Mouse (Mus musculus): ENCODE results near the gene Speg. TPM values are rescaled to one million over a fixed set of nuclear protein-coding genes. Genes with fewer than 3 reads are reported as not detected.

The Speg gene
- 12.9 and 14.5 TPM in 2 replicates for polyA plus RNA-seq (2016; fragmentation: Nextera tagmentation; extraction: Ambion mirVana)

- WGBS: 8% methylated on average over 56 of the region's 57 CpGs
- Histone ChIP-seq H3K9ac (replicated peaks) (peak within 1 kb of the TSS; percentile 40; the same call in 1 of the 2 replicates), H3K27me3 (peaks cover 63% of the 10 kb centered on the region), H3K36me3 (no peaks in the 10 kb centered on the region), H3K9me3 (no peaks in the 10 kb centered on the region), H3K4me2 (replicated peaks) (peak within 1 kb of the TSS; percentile 53), H3K4me3 (peak within 1 kb of the TSS; percentile 29), H3K27ac (replicated peaks) (no peak within 1 kb of the TSS), H3K4me1 (peaks cover 18% of the 10 kb centered on the region)
- ATAC-seq (ENCODE audit: low FRiP score, low read depth): peak; percentile 25; the same call in 1 of the 2 replicates
These were observed at the start of gene Speg for GRCm38 (mm10) chr1:75374950-75375936. Gene Speg (plus strand): TSS chr1:75375297.

- Histone ChIP-seq H3K4me3 (no peak overlapping the region), H3K9ac (replicated peaks) (no peak overlapping the region), H3K9me3 (no peaks in the 10 kb centered on the region), H3K4me2 (replicated peaks) (no peak overlapping the region), H3K36me3 (no peaks in the 10 kb centered on the region), H3K27me3 (no peaks in the 10 kb centered on the region), H3K27ac (replicated peaks) (no peak overlapping the region), H3K4me1 (no peaks in the 10 kb centered on the region)
- ATAC-seq (ENCODE audit: low FRiP score, low read depth): no peak
These were observed 47.6 kb upstream of the Speg start for GRCm38 (mm10) chr1:75327461-75327860.

- 77% methylated on average over 1 of the region's 1 CpGs for WGBS
These were observed 43.8 kb upstream of the Speg start for GRCm38 (mm10) chr1:75331271-75331670.

GRCm38 (mm10) chr1:75336461-75336860 lies 38.6 kb upstream of the Speg start:
- Histone ChIP-seq H3K4me1 (peaks cover 20% of the 10 kb centered on the region), H3K9me3 (no peaks in the 10 kb centered on the region), H3K36me3 (no peaks in the 10 kb centered on the region), H3K27me3 (no peaks in the 10 kb centered on the region; the same call in 1 of the 2 replicates), H3K4me2 (replicated peaks) (no peak overlapping the region), H3K27ac (replicated peaks) (no peak overlapping the region), H3K4me3 (no peak overlapping the region), H3K9ac (replicated peaks) (no peak overlapping the region)
- no peak for ATAC-seq (ENCODE audit: low FRiP score, low read depth)
- WGBS: 84% methylated on average over 3 of the region's 3 CpGs

More at GRCm38 (mm10) chr1:75331271-75331670, 43.8 kb upstream of the Speg start:
- Histone ChIP-seq H3K9ac (replicated peaks) (no peak overlapping the region), H3K36me3 (no peaks in the 10 kb centered on the region), H3K9me3 (no peaks in the 10 kb centered on the region), H3K4me2 (replicated peaks) (no peak overlapping the region), H3K4me1 (no peaks in the 10 kb centered on the region), H3K27ac (replicated peaks) (no peak overlapping the region), H3K4me3 (no peak overlapping the region), H3K27me3 (no peaks in the 10 kb centered on the region)
- no peak for ATAC-seq (ENCODE audit: low FRiP score, low read depth)

- no peaks in the 10 kb centered on the region for H3K36me3 ChIP-seq
- 82% methylated on average over 9 of the region's 9 CpGs for WGBS
- no peak overlapping the region for H3K4me3 ChIP-seq
- no peaks in the 10 kb centered on the region for H3K9me3 ChIP-seq
- no peak for ATAC-seq (ENCODE audit: low FRiP score, low read depth)
- H3K27ac ChIP-seq (replicated peaks): no peak overlapping the region
- peaks cover 23% of the 10 kb centered on the region for H3K4me1 ChIP-seq
- no peak overlapping the region for H3K9ac ChIP-seq (replicated peaks)
- peaks cover 5% of the 10 kb centered on the region; the same call in 1 of the 2 replicates for H3K27me3 ChIP-seq
- H3K4me2 ChIP-seq (replicated peaks): no peak overlapping the region
These were observed 38.0 kb upstream of the Speg start for GRCm38 (mm10) chr1:75337097-75337496.

GRCm38 (mm10) chr1:75338091-75338694 lies 36.9 kb upstream of the Speg start:
- WGBS: 26% methylated on average over 11 of the region's 11 CpGs
- peak; percentile 59 for ATAC-seq (ENCODE audit: low FRiP score, low read depth)
- no peak overlapping the region; the same call in 1 of the 2 replicates for H3K9ac ChIP-seq (replicated peaks)
- no peaks in the 10 kb centered on the region for H3K36me3 ChIP-seq
- H3K4me1 ChIP-seq: peaks cover 23% of the 10 kb centered on the region
- 0 out of 2 replicates have a peak overlapping the region, but pooled peaks have one; percentile 11 for H3K4me2 ChIP-seq (replicated peaks)
- no peaks in the 10 kb centered on the region for H3K9me3 ChIP-seq
- H3K4me3 ChIP-seq: no peak overlapping the region
- H3K27me3 ChIP-seq: peaks cover 11% of the 10 kb centered on the region; the same call in 1 of the 2 replicates
- peak overlapping the region; percentile 61 for H3K27ac ChIP-seq (replicated peaks)

- Histone ChIP-seq H3K27me3 (peaks cover 17% of the 10 kb centered on the region), H3K9ac (replicated peaks) (no peak overlapping the region), H3K27ac (replicated peaks) (peak overlapping the region; percentile 61), H3K4me3 (no peak overlapping the region), H3K4me1 (peaks cover 29% of the 10 kb centered on the region), H3K36me3 (no peaks in the 10 kb centered on the region), H3K9me3 (no peaks in the 10 kb centered on the region), H3K4me2 (replicated peaks) (no peak overlapping the region)
- no peak for ATAC-seq (ENCODE audit: low FRiP score, low read depth)
- WGBS: 44% methylated on average over 9 of the region's 9 CpGs
These were observed 35.8 kb upstream of the Speg start for GRCm38 (mm10) chr1:75339337-75339736.

- H3K27ac ChIP-seq (replicated peaks): no peak overlapping the region
- ATAC-seq (ENCODE audit: low FRiP score, low read depth): no peak
- WGBS: 73% methylated on average over 2 of the region's 2 CpGs
These were observed 34.6 kb upstream of the Speg start for GRCm38 (mm10) chr1:75340519-75340918.

GRCm38 (mm10) chr1:75342874-75343416 lies 32.2 kb upstream of the Speg start:
- no peak overlapping the region for H3K27ac ChIP-seq (replicated peaks)
- peaks cover 25% of the 10 kb centered on the region for H3K27me3 ChIP-seq
- 3% methylated on average over 8 of the region's 8 CpGs for WGBS
- no peak overlapping the region for H3K4me3 ChIP-seq
- ATAC-seq (ENCODE audit: low FRiP score, low read depth): no peak
- H3K9me3 ChIP-seq: no peaks in the 10 kb centered on the region
- peaks cover 38% of the 10 kb centered on the region for H3K4me1 ChIP-seq
- no peak overlapping the region for H3K9ac ChIP-seq (replicated peaks)
- H3K4me2 ChIP-seq (replicated peaks): no peak overlapping the region
- H3K36me3 ChIP-seq: no peaks in the 10 kb centered on the region

More at GRCm38 (mm10) chr1:75340519-75340918, 34.6 kb upstream of the Speg start:
- Histone ChIP-seq H3K9me3 (no peaks in the 10 kb centered on the region), H3K36me3 (no peaks in the 10 kb centered on the region), H3K27me3 (peaks cover 18% of the 10 kb centered on the region), H3K4me1 (peaks cover 38% of the 10 kb centered on the region), H3K9ac (replicated peaks) (no peak overlapping the region), H3K4me3 (no peak overlapping the region), H3K4me2 (replicated peaks) (no peak overlapping the region)

GRCm38 (mm10) chr1:75344291-75345035 lies 30.6 kb upstream of the Speg start:
- peaks cover 23% of the 10 kb centered on the region for H3K4me1 ChIP-seq
- peak; percentile 41 for ATAC-seq (ENCODE audit: low FRiP score, low read depth)
- H3K27ac ChIP-seq (replicated peaks): peak overlapping the region; percentile 25
- no peaks in the 10 kb centered on the region for H3K36me3 ChIP-seq
- peak overlapping the region; percentile 15; the same call in 1 of the 2 replicates for H3K9ac ChIP-seq (replicated peaks)
- H3K4me2 ChIP-seq (replicated peaks): peak overlapping the region; percentile 14; the same call in 1 of the 2 replicates
- peaks cover 27% of the 10 kb centered on the region for H3K27me3 ChIP-seq
- H3K4me3 ChIP-seq: no peak overlapping the region
- WGBS: 4% methylated on average over 15 of the region's 15 CpGs
- no peaks in the 10 kb centered on the region for H3K9me3 ChIP-seq

Measured in midbrain, embryonic 12.5 days (tissue).